Mouse (Mus musculus): Measurements from ENCODE around the gene Nuf2.
"Not testable (repeated sequence)": the region's sequence is repeated elsewhere in the genome, so short reads cannot be mapped to it uniquely, and the experiment has no call there.

The Nuf2 gene

GRCm38 (mm10) chr1:169530876-169531701, at the start of gene Nuf2:
TSS of gene Nuf2 (minus strand) at chr1:169531464.
- peak; percentile 95 to 96 for DNase-seq (ENCODE audit: low spot score in 2 of 2)

- DNase-seq (ENCODE audit: low spot score in 2 of 2) = no peak
Observed at GRCm38 (mm10) chr1:169579572-169579971, 48.3 kb upstream of the Nuf2 start.

GRCm38 (mm10) chr1:169574136-169574535, 42.9 kb upstream of the Nuf2 start:
- DNase-seq (ENCODE audit: low spot score in 2 of 2) = no peak

GRCm38 (mm10) chr1:169555621-169556020, 24.4 kb upstream of the Nuf2 start:
- DNase-seq (ENCODE audit: low spot score in 2 of 2) = no peak

GRCm38 (mm10) chr1:169555019-169555418, 23.8 kb upstream of the Nuf2 start:
- no peak for DNase-seq (ENCODE audit: low spot score in 2 of 2)

GRCm38 (mm10) chr1:169553446-169553845, 22.2 kb upstream of the Nuf2 start:
- no peak for DNase-seq (ENCODE audit: low spot score in 2 of 2)

GRCm38 (mm10) chr1:169540415-169540814, 9.2 kb upstream of the Nuf2 start:
- no peak for DNase-seq (ENCODE audit: low spot score in 2 of 2)

- peak; percentile 33 to 58 for DNase-seq (ENCODE audit: low spot score in 2 of 2)
Observed at GRCm38 (mm10) chr1:169531702-169532535, 655 bp upstream of the Nuf2 start.

- no peak for DNase-seq (ENCODE audit: low spot score in 2 of 2)
Observed at GRCm38 (mm10) chr1:169529996-169530518, 1.2 kb downstream of the Nuf2 start.

GRCm38 (mm10) chr1:169526006-169526680, 5.1 kb downstream of the Nuf2 start:
- no peak for DNase-seq (ENCODE audit: low spot score in 2 of 2)

- DNase-seq (ENCODE audit: low spot score in 2 of 2) = no peak
Observed at GRCm38 (mm10) chr1:169519337-169519736, 11.9 kb downstream of the Nuf2 start.

- not testable (repeated sequence) for DNase-seq (ENCODE audit: low spot score in 2 of 2)
Observed at GRCm38 (mm10) chr1:169517899-169518517, 13.3 kb downstream of the Nuf2 start.

GRCm38 (mm10) chr1:169517376-169517892, 13.8 kb downstream of the Nuf2 start:
- DNase-seq (ENCODE audit: low spot score in 2 of 2) = no peak

GRCm38 (mm10) chr1:169506354-169506753, 24.9 kb downstream of the Nuf2 start:
- no peak for DNase-seq (ENCODE audit: low spot score in 2 of 2)

- DNase-seq (ENCODE audit: low spot score in 2 of 2) = no peak
Observed at GRCm38 (mm10) chr1:169502876-169503275, 28.4 kb downstream of the Nuf2 start.

- DNase-seq (ENCODE audit: low spot score in 2 of 2) = no peak
Observed at GRCm38 (mm10) chr1:169495621-169496020, 35.6 kb downstream of the Nuf2 start.

- no peak for DNase-seq (ENCODE audit: low spot score in 2 of 2)
Observed at GRCm38 (mm10) chr1:169491561-169491960, 39.7 kb downstream of the Nuf2 start.

GRCm38 (mm10) chr1:169485408-169485885, 45.8 kb downstream of the Nuf2 start:
- no peak for DNase-seq (ENCODE audit: low spot score in 2 of 2)

- no peak for DNase-seq (ENCODE audit: low spot score in 2 of 2)
Observed at GRCm38 (mm10) chr1:169484565-169484964, 46.7 kb downstream of the Nuf2 start.

GRCm38 (mm10) chr1:169482596-169483335, 48.5 kb downstream of the Nuf2 start:
- no peak for DNase-seq (ENCODE audit: low spot score in 2 of 2)

Data from urinary bladder, adult 18-20 months (tissue).